Mouse (Mus musculus): ENCODE data around the gene Gm27027.

GRCm38 (mm10) chr2:94001411-94001810 is 5.3 kb upstream of the Gm27027 start:
- TF ChIP-seq CTCF (IDR thresholded peaks at IDR 0.05; ENCODE audit: borderline replicate concordance, insufficient read depth, low read length) (no peak), POLR2A (IDR thresholded peaks at IDR 0.05; ENCODE audit: low read depth, low read length) (no peak)
